Mouse (Mus musculus) stomach, postnatal 0 days (tissue): Measurements from ENCODE around the gene Cadm4. TPM values are rescaled to one million over a fixed set of nuclear protein-coding genes. Genes with fewer than 3 reads are reported as not detected.

ENCODE experiments used
- ATAC-seq: fragments of 200-750 bp; cut with Nextera tagmentation; 2 replicates; pipeline ENCODE4 v1.8.0; 2017; ENCODE audit not compliant: low FRiP score, low TSS enrichment
- DNase-seq: peaks from one replicate; pipeline ENCODE4 v3.0.0-alpha.2; 2016; ENCODE audit warnings: low spot score
- H3K27ac ChIP-seq: fragments of 300-500 bp; sonication (generic); replicated peaks from 2 replicates; pipeline ENCODE4 v1.5.1; 2014; ENCODE audit warnings: mild to moderate bottlenecking, control low read depth
- H3K27me3 ChIP-seq: fragments of 300-500 bp; sonication (generic); 2 replicates; pipeline ENCODE4 v1.6.1; 2014; ENCODE audit warnings: low read length; ENCODE audit not compliant: control insufficient read depth, insufficient read depth
- H3K36me3 ChIP-seq: fragments of 300-500 bp; sonication (generic); 2 replicates; pipeline ENCODE4 v1.6.1; 2014; ENCODE audit warnings: low read length, mixed read lengths; ENCODE audit not compliant: control insufficient read depth, insufficient read depth
- H3K4me1 ChIP-seq: fragments of 300-500 bp; sonication (generic); replicated peaks from 2 replicates; pipeline ENCODE4 v1.6.1; 2014; ENCODE audit warnings: antibody characterized with exemption; ENCODE audit not compliant: control insufficient read depth, insufficient read depth
- H3K4me2 ChIP-seq: fragments of 300-500 bp; sonication (generic); replicated peaks from 2 replicates; pipeline ENCODE4 v1.6.1; 2014; ENCODE audit warnings: low read depth, mild to moderate bottlenecking, control low read depth, moderate library complexity
- H3K4me3 ChIP-seq: fragments of 300-500 bp; sonication (generic); 2 replicates; pipeline ENCODE4 v1.5.1; 2014; ENCODE audit warnings: low read depth, low read length, control low read depth
- H3K9ac ChIP-seq: fragments of 300-500 bp; sonication (generic); 2 replicates; pipeline ENCODE4 v1.6.1; 2014; ENCODE audit warnings: mild to moderate bottlenecking, low read length, control low read depth, mixed read lengths
- H3K9me3 ChIP-seq: fragments of 300-500 bp; sonication (generic); 2 replicates; pipeline ENCODE4 v1.6.1; 2016; ENCODE audit warnings: low read length; ENCODE audit not compliant: control insufficient read depth
- CTCF ChIP-seq: IDR thresholded peaks from 2 replicates; pipeline ENCODE4 v1.5.1; 2016; ENCODE audit warnings: antibody characterized with exemption, low read depth, mild to moderate bottlenecking, moderate library complexity
- EP300 ChIP-seq: optimal IDR thresholded peaks from 2 replicates; pipeline ENCODE3; 2016; ENCODE audit warnings: antibody characterized with exemption
- WGBS: fragments of 180-500 bp; shearing (Covaris S2); extraction: QIAGEN DNeasy Blood & Tissue Kit; methylation state at CpG from one replicate; pipeline ENCODE4 v1.1.7; 2014; 5-methylcytosine and 5-hydroxymethylcytosine counted together
- polyA plus RNA-seq: library from polyadenylated mRNA; unstranded; fragments of >200 nt; fragmentation: Nextera tagmentation; extraction: Ambion mirVana; gene quantifications from 2 replicates; pipeline ENCODE4 v1.2.1, GENCODE M21; 2015

Gene Cadm4
- polyA plus RNA-seq, 1 experiment from 2014 or later: 3.4 TPM

- Histone ChIP-seq H3K27me3 (no peaks in the 10 kb centered on the region), H3K4me2 (no peak overlapping the region), H3K36me3 (no peaks in the 10 kb centered on the region), H3K4me1 (no peaks in the 10 kb centered on the region), H3K9me3 (no peaks in the 10 kb centered on the region), H3K4me3 (no peak overlapping the region), H3K9ac (no peak overlapping the region), H3K27ac (no peak overlapping the region)
- ATAC-seq (no peak), DNase-seq (no peak)
- 39% methylated on average over 8 of the region's 8 CpGs for WGBS
- TF ChIP-seq EP300 (no peak), CTCF (no peak)
These were observed 39.5 kb upstream of the Cadm4 start for GRCm38 (mm10) chr7:24442313-24442712.

DNA sequence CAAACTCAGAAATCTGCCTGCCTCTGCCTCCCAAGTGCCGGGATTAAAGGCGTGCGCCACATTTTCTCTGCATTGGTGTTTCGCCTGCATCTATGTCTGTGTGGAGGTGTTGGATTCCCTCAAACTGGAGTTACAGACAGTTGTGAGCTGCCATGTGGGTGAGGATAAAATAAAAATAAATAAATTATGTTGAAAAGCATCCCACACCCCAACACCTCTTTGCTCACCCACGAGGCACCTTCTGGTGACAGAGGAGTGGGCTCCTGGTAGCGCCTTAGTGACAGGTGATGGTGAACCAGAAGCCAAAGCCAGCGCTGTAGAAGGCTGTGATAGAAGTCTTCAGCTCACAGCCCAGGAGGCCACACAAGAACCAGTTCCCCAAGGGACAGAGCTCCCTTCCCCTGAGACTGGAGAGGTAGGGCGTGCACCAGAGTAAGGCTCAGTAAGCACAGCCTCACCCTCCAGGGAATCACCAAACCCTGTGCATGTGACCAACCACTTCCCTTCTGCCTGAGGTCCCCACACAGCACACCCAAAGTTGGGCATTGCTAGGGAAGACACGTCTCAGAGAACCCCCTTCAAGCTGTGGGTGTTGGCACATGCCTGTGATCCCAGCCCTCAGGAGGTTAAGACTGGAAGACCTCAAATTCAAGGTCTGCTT, 36.4 kb upstream of the Cadm4 start:
- Histone ChIP-seq H3K4me1 (no peaks in the 10 kb centered on the region), H3K4me2 (no peak overlapping the region), H3K36me3 (no peaks in the 10 kb centered on the region), H3K4me3 (no peak overlapping the region), H3K9ac (no peak overlapping the region), H3K9me3 (no peaks in the 10 kb centered on the region), H3K27me3 (no peaks in the 10 kb centered on the region), H3K27ac (no peak overlapping the region)
- TF ChIP-seq EP300 (no peak), CTCF (no peak)
- peak; percentile 53 for ATAC-seq
- 77% methylated on average over 9 of the region's 9 CpGs for WGBS
- peak; percentile 46 for DNase-seq

- no peaks in the 10 kb centered on the region for H3K4me1 ChIP-seq
- no peaks in the 10 kb centered on the region for H3K9me3 ChIP-seq
- no peaks in the 10 kb centered on the region for H3K27me3 ChIP-seq
- DNase-seq: no peak
- TF ChIP-seq CTCF (peak; percentile 55), EP300 (no peak)
- 48% methylated on average over 7 of the region's 7 CpGs for WGBS
- ATAC-seq: no peak
- H3K27ac ChIP-seq: peak overlapping the region; percentile 5; the same call in 1 of the 2 replicates
- no peaks in the 10 kb centered on the region for H3K36me3 ChIP-seq
- no peak overlapping the region for H3K4me3 ChIP-seq
- H3K4me2 ChIP-seq: no peak overlapping the region
- H3K9ac ChIP-seq: no peak overlapping the region
These were observed 35.0 kb upstream of the Cadm4 start for GRCm38 (mm10) chr7:24446697-24447340.

DNA sequence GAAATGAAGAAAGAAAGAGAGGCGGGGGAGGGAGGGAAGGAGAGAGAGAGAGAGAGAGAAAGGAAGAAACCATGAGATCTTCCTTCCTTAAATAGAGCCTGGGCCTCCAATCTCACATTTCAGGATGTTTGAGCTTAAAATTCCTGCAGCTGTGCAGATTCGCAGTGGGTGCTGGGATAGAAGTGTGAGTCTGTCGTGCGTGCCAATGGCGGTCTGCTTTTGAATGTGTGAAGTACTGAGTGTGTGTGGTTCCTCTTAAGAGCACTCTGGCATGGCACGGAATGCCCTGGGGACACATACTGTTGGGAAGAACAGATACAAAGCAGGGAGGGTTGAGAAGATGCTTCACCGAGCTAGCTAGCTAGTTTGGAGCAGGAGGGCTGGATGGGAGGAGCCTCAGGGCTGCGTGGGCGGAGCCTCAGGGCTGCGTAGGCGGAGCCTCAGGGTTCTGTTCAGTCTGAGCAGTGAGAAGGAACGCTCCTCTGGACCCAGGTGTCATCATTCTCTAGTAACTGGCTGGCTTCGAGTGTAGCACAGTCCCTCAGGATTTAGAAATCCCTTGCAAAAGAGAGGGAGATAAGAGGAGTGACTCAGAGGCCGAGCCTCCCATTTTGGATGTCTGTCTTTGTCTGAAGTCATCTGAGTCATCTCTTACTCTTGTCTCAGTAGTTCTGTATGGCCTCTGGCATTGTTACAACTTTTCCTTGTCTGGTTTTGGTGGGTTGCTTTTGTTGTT, 32.9 kb upstream of the Cadm4 start:
- H3K9me3 ChIP-seq: no peaks in the 10 kb centered on the region
- ATAC-seq (peak; percentile 38; the same call in 1 of the 2 replicates), DNase-seq (no peak)
- no peak overlapping the region for H3K27ac ChIP-seq
- no peak overlapping the region for H3K4me2 ChIP-seq
- H3K4me1 ChIP-seq: no peaks in the 10 kb centered on the region
- WGBS: 52% methylated on average over 14 of the region's 14 CpGs
- TF ChIP-seq EP300: no peak
- no peak for TF ChIP-seq CTCF
- H3K36me3 ChIP-seq: no peaks in the 10 kb centered on the region
- H3K9ac ChIP-seq: no peak overlapping the region
- no peak overlapping the region for H3K4me3 ChIP-seq
- H3K27me3 ChIP-seq: no peaks in the 10 kb centered on the region

DNA sequence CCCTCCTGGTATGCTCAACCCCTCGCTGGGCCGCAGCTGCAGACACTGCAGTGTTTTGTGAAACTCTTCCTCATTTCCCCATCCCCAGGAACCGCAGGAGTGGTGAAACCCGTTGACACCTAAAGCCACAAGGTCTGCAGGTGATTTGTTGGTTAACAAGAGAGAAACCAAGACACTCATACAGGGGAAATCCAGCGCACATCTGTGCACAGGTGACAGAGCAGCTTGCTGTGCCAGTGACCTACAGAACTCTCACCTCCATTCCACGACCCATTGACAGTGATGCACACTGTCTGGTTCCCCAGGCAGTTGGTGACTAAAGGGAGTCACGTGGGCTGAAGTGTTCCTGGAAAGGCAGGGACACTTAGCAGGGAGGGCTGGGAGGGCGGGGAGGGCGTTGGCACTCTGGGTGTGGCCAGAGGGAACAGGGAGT, 31.2 kb upstream of the Cadm4 start:
- Histone ChIP-seq H3K27ac (no peak overlapping the region), H3K36me3 (no peaks in the 10 kb centered on the region), H3K4me3 (no peak overlapping the region), H3K4me2 (no peak overlapping the region), H3K9me3 (no peaks in the 10 kb centered on the region), H3K27me3 (no peaks in the 10 kb centered on the region), H3K9ac (no peak overlapping the region), H3K4me1 (no peaks in the 10 kb centered on the region)
- no peak for TF ChIP-seq CTCF
- no peak for TF ChIP-seq EP300
- peak; percentile 79 for ATAC-seq
- peak; percentile 77 for DNase-seq
- WGBS: 42% methylated on average over 9 of the region's 9 CpGs
